Mouse (Mus musculus) heart, postnatal 0 days (tissue): ENCODE results near the gene Tdrd9.

Experiments
- CTCF ChIP-seq: IDR thresholded peaks from 2 replicates; pipeline ENCODE4 v1.5.1; 2016; ENCODE audit warnings: antibody characterized with exemption, control low read depth, low read depth
- EP300 ChIP-seq: IDR thresholded peaks from 2 replicates; pipeline ENCODE4 v1.6.1; 2016; ENCODE audit warnings: antibody characterized with exemption, low read depth

DNA sequence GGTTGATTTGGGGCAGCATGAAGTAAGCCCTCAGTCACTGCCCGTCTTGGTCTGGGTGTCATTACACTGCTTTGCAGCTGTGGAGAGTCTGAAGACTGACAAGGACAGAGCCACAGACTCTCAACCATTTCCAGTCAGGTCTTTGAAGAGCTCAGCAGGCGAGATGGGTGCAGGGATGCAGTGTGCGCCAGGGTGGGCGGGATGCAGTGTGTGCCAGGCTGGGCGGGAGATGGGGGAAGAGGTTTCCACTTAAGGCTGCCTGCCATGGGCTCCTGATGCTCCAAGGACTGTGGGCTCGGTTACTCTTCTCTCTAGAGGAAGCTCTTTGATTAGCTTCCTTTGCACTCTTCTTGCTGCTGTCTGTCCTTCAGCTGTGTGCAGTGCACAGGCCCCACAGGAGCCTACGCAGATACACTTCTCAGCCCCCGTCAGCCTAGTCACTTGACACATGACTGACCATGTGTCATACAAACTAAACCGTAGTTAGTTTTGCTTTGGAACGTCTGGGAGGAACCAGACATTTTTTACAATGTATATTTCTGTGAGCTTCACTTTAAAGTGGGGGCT, 62.1 kb downstream of the Tdrd9 start:
- TF ChIP-seq CTCF = no peak
- no peak for TF ChIP-seq EP300
